Mouse (Mus musculus): ENCODE results near the gene Miox. TPM values are rescaled to one million over a fixed set of nuclear protein-coding genes. Genes with fewer than 3 reads are reported as not detected.

The Miox gene
- polyA plus RNA-seq, 1 experiment = not detected

DNA sequence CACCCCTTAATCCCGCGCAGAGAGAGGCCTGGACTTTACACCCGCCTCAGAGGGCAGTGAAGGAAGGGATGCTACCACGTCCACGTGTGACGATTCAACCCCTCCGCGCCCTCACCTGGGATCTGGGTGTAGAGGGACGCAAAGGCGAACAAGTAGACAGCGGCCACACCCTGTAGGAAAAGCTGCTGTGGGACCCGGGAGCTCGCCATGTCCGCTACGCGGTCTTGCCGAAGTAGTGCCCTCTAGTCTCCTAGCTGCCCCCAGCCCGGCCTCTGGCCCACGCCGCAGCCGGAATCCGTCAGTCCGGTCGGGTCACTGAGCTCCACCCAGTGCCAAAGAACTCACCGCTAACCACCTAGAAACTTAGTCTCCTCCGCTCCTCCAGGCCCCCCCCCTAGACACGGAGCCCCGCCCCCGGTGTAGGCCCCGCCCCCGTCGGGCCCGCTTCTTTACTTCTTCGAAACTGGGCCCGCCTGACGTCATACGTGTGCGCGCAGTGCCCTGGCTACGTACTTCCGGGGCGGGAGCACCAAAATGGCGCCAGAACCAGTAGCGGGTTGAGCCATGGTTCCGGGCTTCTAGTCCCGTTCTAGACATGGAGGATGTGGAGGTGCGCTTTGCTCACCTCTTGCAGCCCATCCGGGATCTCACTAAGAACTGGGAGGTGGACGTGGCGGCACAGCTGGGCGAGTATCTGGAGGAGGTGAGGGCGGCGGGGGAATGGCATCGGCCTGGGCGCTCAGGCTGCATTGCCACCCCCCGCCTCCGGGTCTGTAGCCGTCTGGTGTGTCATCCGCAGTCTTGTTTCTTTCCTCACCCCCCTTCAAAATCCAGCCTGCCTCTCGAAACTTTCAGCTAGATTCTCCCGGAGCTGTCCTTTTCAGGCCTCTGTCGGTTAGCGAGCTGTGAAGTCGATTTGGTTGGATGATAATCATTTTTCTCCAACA is 21.3 kb downstream of the Miox start, which contains the start of the genes Lmf2 and Ncaph2:
Gene Lmf2 (minus strand): TSS at position 419 of the 947 bp plus-strand sequence.
Gene Ncaph2 (plus strand): TSS at position 479 of the 947 bp plus-strand sequence.
- TF ChIP-seq POLR2A (IDR thresholded peaks at IDR 0.05; ENCODE audit: borderline replicate concordance, low read depth, low read length) (peak; percentile 45; the same call in 1 of the 2 replicates), CTCF (IDR thresholded peaks at IDR 0.05; ENCODE audit: low read depth, low read length) (no peak)
- Histone ChIP-seq H3K4me3 (ENCODE audit: insufficient read depth, low read length) (peak within 1 kb of the TSS; percentile 93), H3K4me1 (ENCODE audit: control insufficient read depth, insufficient read depth, low read length) (peaks cover 25% of the 10 kb centered on the region), H3K27ac (ENCODE audit: insufficient read depth, low read depth, low read length) (peak within 1 kb of the TSS; percentile 66)

DNA sequence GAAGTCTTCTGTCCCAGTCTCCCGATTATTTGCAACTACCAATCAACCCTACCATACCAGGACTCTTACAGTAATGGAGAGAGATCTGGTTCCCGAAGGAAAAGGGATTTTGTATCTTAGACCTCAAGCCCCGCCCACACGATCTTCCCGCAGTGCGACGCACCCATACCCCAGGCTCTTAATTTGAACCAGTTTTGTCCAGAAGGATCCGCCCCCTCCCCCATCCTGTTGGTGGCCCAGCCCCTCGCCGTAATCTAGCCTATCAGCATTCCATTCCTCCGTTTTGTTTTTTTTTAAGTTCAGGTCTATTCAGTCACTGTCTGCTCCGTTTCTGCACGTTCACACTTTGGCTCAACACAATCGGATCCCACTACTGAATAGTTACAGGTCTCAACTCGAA is 22.2 kb downstream of the Miox start:
- TF ChIP-seq CTCF (IDR thresholded peaks at IDR 0.05; ENCODE audit: low read depth, low read length) = no peak
- Histone ChIP-seq H3K4me1 (ENCODE audit: control insufficient read depth, insufficient read depth, low read length) (peaks cover 25% of the 10 kb centered on the region), H3K27ac (ENCODE audit: insufficient read depth, low read depth, low read length) (peak overlapping the region; percentile 66), H3K4me3 (ENCODE audit: insufficient read depth, low read length) (peak overlapping the region; percentile 93)

DNA sequence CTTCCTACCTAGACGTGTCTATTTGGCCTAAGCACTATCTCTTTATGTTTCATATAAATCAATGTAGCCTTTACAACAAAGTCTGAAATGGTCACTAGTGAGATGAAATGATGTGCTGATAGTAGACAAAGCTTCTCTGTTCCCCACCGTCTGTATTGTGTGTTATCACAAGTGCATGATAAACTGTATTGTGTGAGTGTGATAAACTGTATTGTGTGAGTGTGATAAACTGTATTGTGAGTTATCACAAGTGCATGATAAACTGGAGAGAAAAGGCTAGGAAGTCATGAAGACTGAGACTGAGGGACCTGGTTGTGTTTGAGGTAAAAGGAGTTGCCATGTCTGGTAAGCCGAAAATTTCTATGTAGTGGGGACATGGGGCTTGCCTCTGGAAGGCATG is 24.6 kb downstream of the Miox start:
- H3K4me3 ChIP-seq (ENCODE audit: insufficient read depth, low read length) = no peak overlapping the region
- TF ChIP-seq CTCF (IDR thresholded peaks at IDR 0.05; ENCODE audit: low read depth, low read length) (no peak), POLR2A (IDR thresholded peaks at IDR 0.05; ENCODE audit: borderline replicate concordance, low read depth, low read length) (no peak)
- no peak overlapping the region for H3K27ac ChIP-seq (ENCODE audit: insufficient read depth, low read depth, low read length)
- H3K4me1 ChIP-seq (ENCODE audit: control insufficient read depth, insufficient read depth, low read length) = peaks cover 25% of the 10 kb centered on the region

DNA sequence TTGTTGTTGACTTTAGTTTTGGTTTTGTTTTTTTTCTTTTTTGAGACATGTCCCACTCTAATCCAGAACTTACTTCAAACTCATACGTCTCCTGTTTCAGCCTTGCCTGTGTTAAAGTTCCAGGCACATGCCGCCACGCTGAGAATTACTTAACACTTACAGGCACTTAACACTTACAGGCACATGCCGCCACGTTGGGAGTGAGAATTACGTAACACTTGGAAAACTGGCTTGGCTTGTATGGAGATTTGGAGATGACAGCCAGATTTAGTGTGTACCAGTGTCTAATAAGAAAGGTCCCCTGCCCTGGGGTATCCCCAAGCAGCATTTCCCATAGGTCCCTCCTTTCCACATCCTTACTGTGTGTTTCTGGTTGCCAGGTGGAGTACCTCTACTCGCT is 28.9 kb downstream of the Miox start:
- TF ChIP-seq POLR2A (IDR thresholded peaks at IDR 0.05; ENCODE audit: borderline replicate concordance, low read depth, low read length) (no peak), CTCF (IDR thresholded peaks at IDR 0.05; ENCODE audit: low read depth, low read length) (no peak)
- Histone ChIP-seq H3K27ac (ENCODE audit: insufficient read depth, low read depth, low read length) (no peak overlapping the region), H3K4me1 (ENCODE audit: control insufficient read depth, insufficient read depth, low read length) (peaks cover 16% of the 10 kb centered on the region), H3K4me3 (ENCODE audit: insufficient read depth, low read length) (no peak overlapping the region)

DNA sequence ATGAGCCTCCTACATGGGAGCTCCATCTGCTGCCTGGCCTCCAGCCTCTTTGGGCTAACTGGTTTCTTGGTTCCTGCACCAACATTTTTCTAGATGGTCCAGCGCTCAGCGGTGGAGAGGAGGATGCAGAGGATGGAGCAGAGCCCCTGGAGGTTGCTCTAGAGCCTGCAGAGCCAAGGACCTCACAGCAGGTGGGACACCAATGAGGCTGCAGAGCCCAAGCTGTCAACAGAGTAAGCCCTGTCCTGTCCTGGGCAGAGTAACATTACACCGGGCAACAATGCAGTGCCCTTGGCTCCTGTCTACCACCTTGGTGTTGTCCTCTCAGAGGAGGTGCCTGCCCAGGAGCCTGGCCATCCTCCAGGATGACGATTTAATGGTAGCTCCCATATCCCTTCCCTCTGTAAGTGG is 30.9 kb downstream of the Miox start:
- Histone ChIP-seq H3K4me3 (ENCODE audit: insufficient read depth, low read length) (no peak overlapping the region), H3K27ac (ENCODE audit: insufficient read depth, low read depth, low read length) (no peak overlapping the region), H3K4me1 (ENCODE audit: control insufficient read depth, insufficient read depth, low read length) (peaks cover 3% of the 10 kb centered on the region)
- TF ChIP-seq CTCF (IDR thresholded peaks at IDR 0.05; ENCODE audit: low read depth, low read length) = no peak
- no peak for TF ChIP-seq POLR2A (IDR thresholded peaks at IDR 0.05; ENCODE audit: borderline replicate concordance, low read depth, low read length)

DNA sequence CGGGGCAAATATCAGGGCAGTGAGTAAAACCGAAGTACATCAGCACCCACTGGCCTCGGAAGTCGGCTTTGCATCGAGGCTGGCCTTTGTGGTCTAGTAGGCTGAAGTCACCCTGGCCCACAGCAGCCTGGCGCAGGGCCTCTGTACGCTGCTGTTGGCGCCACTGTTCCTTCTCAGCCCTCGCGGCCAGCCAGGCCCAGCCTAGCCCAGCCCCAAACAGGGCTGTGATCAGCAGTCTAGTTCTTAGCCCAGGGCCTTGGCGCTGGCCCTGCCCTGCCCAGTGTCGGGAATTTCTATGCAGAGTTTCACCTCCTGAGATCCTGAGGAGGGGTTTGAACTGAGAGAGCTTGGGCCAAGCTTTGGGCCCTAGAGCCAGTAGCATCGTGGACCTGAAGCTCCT is 37.9 kb downstream of the Miox start:
- TF ChIP-seq CTCF (IDR thresholded peaks at IDR 0.05; ENCODE audit: low read depth, low read length) (no peak), POLR2A (IDR thresholded peaks at IDR 0.05; ENCODE audit: borderline replicate concordance, low read depth, low read length) (no peak)
- Histone ChIP-seq H3K27ac (ENCODE audit: insufficient read depth, low read depth, low read length) (no peak overlapping the region), H3K4me1 (ENCODE audit: control insufficient read depth, insufficient read depth, low read length) (peaks cover 6% of the 10 kb centered on the region), H3K4me3 (ENCODE audit: insufficient read depth, low read length) (no peak overlapping the region)

DNA sequence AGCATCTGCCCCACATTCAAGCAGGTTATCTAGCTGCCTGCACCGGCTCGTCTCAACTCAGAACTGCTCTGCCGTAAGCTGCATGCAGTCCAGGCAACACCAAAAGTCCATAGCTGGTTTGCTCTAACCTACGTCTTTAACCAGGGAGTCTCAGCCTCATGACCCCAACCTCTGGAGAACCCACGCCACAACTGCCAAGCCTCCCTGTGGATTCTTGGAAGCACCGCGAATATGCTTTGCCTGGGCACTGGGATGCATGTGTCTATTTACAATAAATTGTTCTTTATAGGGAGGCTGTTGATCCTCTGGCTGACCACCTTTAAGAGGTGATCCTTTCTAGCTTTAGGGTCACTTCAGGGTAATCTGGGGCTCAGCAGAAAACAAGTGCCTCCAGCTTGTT is 38.3 kb downstream of the Miox start:
- H3K27ac ChIP-seq (ENCODE audit: insufficient read depth, low read depth, low read length) = no peak overlapping the region

DNA sequence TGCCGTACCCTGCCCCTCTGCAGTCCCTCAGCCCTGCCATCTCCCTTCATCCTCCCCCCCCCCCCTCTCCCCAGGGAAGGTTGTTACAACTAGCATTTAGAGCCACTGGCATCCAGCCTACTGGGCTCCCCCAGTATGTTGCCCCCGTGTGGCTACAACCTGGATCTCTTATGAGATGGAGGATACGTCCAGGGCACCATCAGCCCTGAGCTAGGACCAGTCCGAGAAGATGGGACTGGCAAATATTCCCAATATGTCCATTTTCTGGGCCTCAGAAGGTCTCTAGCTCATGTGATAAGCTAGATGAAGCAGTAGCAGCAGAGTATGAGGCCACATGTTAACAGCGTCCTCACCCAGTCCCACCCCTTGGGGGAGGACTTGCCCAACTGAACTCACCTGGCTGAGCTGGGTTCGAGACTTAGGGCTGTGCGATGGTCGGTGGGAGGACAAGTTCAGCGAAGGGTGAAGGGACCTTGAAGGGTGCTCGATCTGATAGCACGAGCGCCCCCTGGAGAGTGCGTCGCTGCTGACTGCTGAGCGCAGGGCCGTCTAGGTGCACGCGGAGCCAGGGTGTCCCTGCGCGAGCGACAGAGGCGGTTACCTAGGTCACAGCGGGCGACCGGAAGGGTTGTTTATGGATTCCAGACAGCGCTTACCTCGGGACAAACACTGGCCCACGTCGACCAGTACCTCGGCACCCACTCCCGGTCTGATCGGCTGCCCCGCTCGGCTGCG is 39.0 kb downstream of the Miox start:
- H3K27ac ChIP-seq (ENCODE audit: insufficient read depth, low read depth, low read length) = peak overlapping the region; percentile 84
- H3K4me1 ChIP-seq (ENCODE audit: control insufficient read depth, insufficient read depth, low read length) = peaks cover 6% of the 10 kb centered on the region
- H3K4me3 ChIP-seq (ENCODE audit: insufficient read depth, low read length) = peak overlapping the region; percentile 74
- TF ChIP-seq POLR2A (IDR thresholded peaks at IDR 0.05; ENCODE audit: borderline replicate concordance, low read depth, low read length) (no peak), CTCF (IDR thresholded peaks at IDR 0.05; ENCODE audit: low read depth, low read length) (peak; percentile 47)

More for the DNA sequence above, 38.3 kb downstream of the Miox start:
- no peak for TF ChIP-seq POLR2A (IDR thresholded peaks at IDR 0.05; ENCODE audit: borderline replicate concordance, low read depth, low read length)
- Histone ChIP-seq H3K4me1 (ENCODE audit: control insufficient read depth, insufficient read depth, low read length) (peaks cover 6% of the 10 kb centered on the region), H3K4me3 (ENCODE audit: insufficient read depth, low read length) (peak overlapping the region; percentile 74)

DNA sequence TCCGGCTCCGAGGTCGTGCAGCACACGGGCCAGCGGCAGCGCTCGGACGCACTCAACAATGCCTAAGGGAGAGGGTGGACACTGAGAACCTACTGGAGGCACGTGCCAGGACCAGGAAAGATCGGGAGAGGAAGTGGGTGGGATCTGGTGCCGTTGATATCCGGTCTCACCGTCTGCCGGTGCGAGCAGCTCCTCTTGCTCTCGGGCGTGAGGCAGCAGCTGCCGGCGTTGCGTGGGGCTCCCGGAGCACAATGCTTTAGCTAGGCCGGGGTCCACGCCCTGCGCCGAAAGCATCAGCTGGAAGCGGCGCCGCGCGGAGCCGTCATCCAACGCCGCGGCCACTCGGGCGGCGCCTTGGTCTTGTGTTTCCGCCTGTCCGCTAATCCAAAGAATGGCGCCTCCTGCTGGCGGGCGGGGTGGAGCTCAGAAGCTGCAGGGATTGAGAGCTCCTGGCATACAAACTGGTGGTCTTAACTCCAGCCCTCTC is 39.6 kb downstream of the Miox start, which contains the start of gene Sco2:
Gene Sco2 (minus strand): TSS at position 85 of the 487 bp plus-strand sequence.
- Histone ChIP-seq H3K4me3 (ENCODE audit: insufficient read depth, low read length) (peak within 1 kb of the TSS; percentile 74), H3K27ac (ENCODE audit: insufficient read depth, low read depth, low read length) (peak within 1 kb of the TSS; percentile 84), H3K4me1 (ENCODE audit: control insufficient read depth, insufficient read depth, low read length) (peaks cover 6% of the 10 kb centered on the region)
- TF ChIP-seq POLR2A (IDR thresholded peaks at IDR 0.05; ENCODE audit: borderline replicate concordance, low read depth, low read length) (no peak), CTCF (IDR thresholded peaks at IDR 0.05; ENCODE audit: low read depth, low read length) (peak; percentile 81)

Measured in bone marrow macrophage, adult 2 months (primary cell).